Mouse (Mus musculus): ENCODE measurements at regions not wholly inside any gene's neighbourhood (a gene's known extent, or its start where the extent isn't known, plus 50 kb on each side); places are given as distances from the start of the nearest gene placed in this dataset.

- no peaks in the 10 kb centered on the region for H3K36me3 ChIP-seq (ENCODE audit: insufficient read depth, low read length)
- no peaks in the 10 kb centered on the region for H3K4me1 ChIP-seq (replicated peaks; ENCODE audit: insufficient read depth, low read length)
- no peaks in the 10 kb centered on the region for H3K9me3 ChIP-seq (replicated peaks; ENCODE audit: low read length)
- no peak overlapping the region for H3K4me3 ChIP-seq (replicated peaks; ENCODE audit: low read depth, low read length)
- WGBS = 85% methylated on average over 10 of the region's 10 CpGs
- no peak for TF ChIP-seq CTCF (IDR thresholded peaks at IDR 0.05; ENCODE audit: low read depth)
- no peaks in the 10 kb centered on the region for H3K27me3 ChIP-seq (ENCODE audit: insufficient read depth, low read length)
- H3K9ac ChIP-seq (ENCODE audit: low read depth, low read length) = no peak overlapping the region
- DNase-seq (ENCODE audit: low spot score) (no peak), ATAC-seq (replicated peaks; ENCODE audit: low FRiP score, low read depth) (no peak)
- no peak overlapping the region for H3K4me2 ChIP-seq (ENCODE audit: low read length)
- H3K27ac ChIP-seq = no peak overlapping the region
Measured at GRCm38 (mm10) chr14:75396511-75397026, 59.2 kb upstream of the Siah3 start.

- no peaks in the 10 kb centered on the region for H3K36me3 ChIP-seq (ENCODE audit: insufficient read depth, low read length)
- 80% methylated on average over 2 of the region's 2 CpGs for WGBS
- H3K4me1 ChIP-seq (replicated peaks; ENCODE audit: insufficient read depth, low read length) = no peaks in the 10 kb centered on the region
- H3K4me2 ChIP-seq (ENCODE audit: low read length) = no peak overlapping the region
- no peak overlapping the region for H3K9ac ChIP-seq (ENCODE audit: low read depth, low read length)
- TF ChIP-seq CTCF (IDR thresholded peaks at IDR 0.05; ENCODE audit: low read depth) = no peak
- no peak overlapping the region for H3K27ac ChIP-seq
- no peak for DNase-seq (ENCODE audit: low spot score)
- H3K4me3 ChIP-seq (replicated peaks; ENCODE audit: low read depth, low read length) = no peak overlapping the region
- H3K27me3 ChIP-seq (ENCODE audit: insufficient read depth, low read length) = no peaks in the 10 kb centered on the region
- no peak for ATAC-seq (replicated peaks; ENCODE audit: low FRiP score, low read depth)
- no peaks in the 10 kb centered on the region for H3K9me3 ChIP-seq (replicated peaks; ENCODE audit: low read length)
Measured at GRCm38 (mm10) chr14:75399678-75400077, 56.1 kb upstream of the Siah3 start.

GRCm38 (mm10) chr14:75402483-75403103 is 53.2 kb upstream of the Siah3 start:
- ATAC-seq (replicated peaks; ENCODE audit: low FRiP score, low read depth) (no peak; the same call in 1 of the 2 replicates), DNase-seq (ENCODE audit: low spot score) (peak; percentile 85)
- Histone ChIP-seq H3K27ac (no peak overlapping the region), H3K27me3 (ENCODE audit: insufficient read depth, low read length) (no peaks in the 10 kb centered on the region), H3K4me2 (ENCODE audit: low read length) (no peak overlapping the region), H3K9ac (ENCODE audit: low read depth, low read length) (no peak overlapping the region), H3K4me1 (replicated peaks; ENCODE audit: insufficient read depth, low read length) (no peaks in the 10 kb centered on the region), H3K9me3 (replicated peaks; ENCODE audit: low read length) (no peaks in the 10 kb centered on the region), H3K36me3 (ENCODE audit: insufficient read depth, low read length) (no peaks in the 10 kb centered on the region), H3K4me3 (replicated peaks; ENCODE audit: low read depth, low read length) (no peak overlapping the region)
- 47% methylated on average over 12 of the region's 12 CpGs for WGBS
- TF ChIP-seq CTCF (IDR thresholded peaks at IDR 0.05; ENCODE audit: low read depth) = no peak

Measured in kidney, postnatal 0 days (tissue).